Mouse (Mus musculus): Measurements from ENCODE around the gene Cacfd1.

- TF ChIP-seq CTCF (IDR thresholded peaks at IDR 0.05; ENCODE audit: insufficient read depth, low read depth, low read length) (no peak), POLR2A (IDR thresholded peaks at IDR 0.05; ENCODE audit: insufficient read depth, low read depth, low read length) (no peak)
Observed at GRCm38 (mm10) chr2:27044641-27045040, 34.9 kb downstream of the Cacfd1 start.
